ENCODE assay signal across 12 mouse cellular contexts in genomic region chr8:45559176-45559820, GRCm38 (mm10). TPM values are rescaled to one million over a fixed set of nuclear protein-coding genes. Genes with fewer than 3 reads are reported as not detected.
DNase-seq lines count a peak whose midpoint lies in the region; ATAC-seq lines count a peak whose summit lies in the region.
"Had no signal": no experiment of that assay in that cellular context is flagged by ENCODE, and none has a peak within 500 bp of the region (broad histone marks: within the 10 kb centered on the region; RNA-seq: fewer than 3 reads in every experiment).

No protein-coding gene starts in this region.

- H3K9ac ChIP-seq in forebrain, embryonic 11.5 days (ENCODE audit: low read length) = no peak overlapping the region
- H3K9ac ChIP-seq: hindbrain, embryonic 15.5 days; limb, embryonic 13.5 days; lung, embryonic 15.5 days had no signal

- peaks cover 7% of the 10 kb centered on the region; the same call in 1 of the 2 replicates for H3K4me1 ChIP-seq in forebrain, embryonic 11.5 days (replicated peaks; ENCODE audit: control insufficient read depth, insufficient read depth, low read length)
- H3K4me1 ChIP-seq in forebrain, embryonic 10.5 days = peaks cover 36% of the 10 kb centered on the region
- H3K4me1 ChIP-seq: limb, embryonic 13.5 days; lung, embryonic 15.5 days had no signal

- H3K27me3 ChIP-seq in forebrain, embryonic 11.5 days (ENCODE audit: control insufficient read depth, insufficient read depth, low read length) = no peaks in the 10 kb centered on the region
- H3K27me3 ChIP-seq in forebrain, embryonic 10.5 days (ENCODE audit: poor library complexity, severe bottlenecking) = no peaks in the 10 kb centered on the region
- H3K27me3 ChIP-seq: hindbrain, embryonic 15.5 days; limb, embryonic 13.5 days; lung, embryonic 15.5 days had no signal

- no peaks in the 10 kb centered on the region for H3K36me3 ChIP-seq in forebrain, embryonic 11.5 days (ENCODE audit: control insufficient read depth, insufficient read depth, low read length)
- H3K36me3 ChIP-seq in forebrain, embryonic 10.5 days (replicated peaks) = no peaks in the 10 kb centered on the region
- H3K36me3 ChIP-seq: hindbrain, embryonic 15.5 days; limb, embryonic 13.5 days; lung, embryonic 15.5 days had no signal

- no peak overlapping the region for H3K4me2 ChIP-seq in forebrain, embryonic 11.5 days (ENCODE audit: low read depth, low read length, severe bottlenecking)
- H3K4me2 ChIP-seq: hindbrain, embryonic 15.5 days; limb, embryonic 13.5 days; lung, embryonic 15.5 days had no signal

- no peak for ATAC-seq in forebrain, embryonic 11.5 days (replicated peaks; ENCODE audit: low FRiP score)
- no peak for ATAC-seq in inflammation-experienced regulatory T-cells, adult 6 months

- H3K4me3 ChIP-seq in forebrain, embryonic 11.5 days (ENCODE audit: low read depth, low read length) = no peak overlapping the region
- H3K4me3 ChIP-seq in forebrain, embryonic 10.5 days = no peak overlapping the region
- H3K4me3 ChIP-seq: hindbrain, embryonic 15.5 days; limb, embryonic 13.5 days; lung, embryonic 15.5 days had no signal

- intact Hi-C loops in left cerebral cortex, postnatal 14 days (cut with DNase I) = loop anchor here (5.0 kb wide), 1 partner anchor 68 kb away; no protein-coding TSS in a partner anchor

- H3K9me3 ChIP-seq in forebrain, embryonic 11.5 days (ENCODE audit: control insufficient read depth, low read length) = no peaks in the 10 kb centered on the region
- no peaks in the 10 kb centered on the region for H3K9me3 ChIP-seq in forebrain, embryonic 10.5 days
- H3K9me3 ChIP-seq: hindbrain, embryonic 15.5 days; limb, embryonic 13.5 days; lung, embryonic 15.5 days had no signal

- WGBS in forebrain, embryonic 11.5 days = 90% methylated on average over 6 of the region's 6 CpGs
- whole genome bisulfite sequencing in forebrain, embryonic 10.5 days = 91% methylated on average over 6 of the region's 6 CpGs

- DNase-seq in forebrain, embryonic 11.5 days (ENCODE audit: low spot score) = no peak
- DNase-seq in forebrain, embryonic 10.5 days (ENCODE audit: extremely low spot score, low spot score) = no peak
- peak; percentile 93 for DNase-seq in brain, adult 2 months (ENCODE audit: low read depth, low spot score)
- peak; percentile 21 to 37 for DNase-seq in frontal cortex, postnatal 10 days (ENCODE audit: low spot score in 2 of 2)
- DNase-seq in left cerebral cortex, postnatal 14 days (ENCODE audit: low spot score in 2 of 2) = peak; percentile 75 to 84
- DNase-seq in thymus, postnatal 4 days = no peak
- no peak for DNase-seq in heart, postnatal 4 days

- H3K27ac ChIP-seq in forebrain, embryonic 11.5 days (ENCODE audit: low read depth, low read length) = peak overlapping the region; percentile 1; the same call in 1 of the 2 replicates
- no peak overlapping the region for H3K27ac ChIP-seq in forebrain, embryonic 10.5 days
- H3K27ac ChIP-seq: limb, embryonic 13.5 days; lung, embryonic 15.5 days had no signal

RNA-seq across cellular contexts. Expression of gene Sorbs2, which starts 51.7 kb away (rescaled TPM):
- polyA plus RNA-seq in forebrain, embryonic 11.5 days (2014; fragmentation: Nextera tagmentation; extraction: Ambion mirVana) = 78.7 and 83.0 TPM in 2 replicates
- polyA plus RNA-seq in forebrain, embryonic 10.5 days (2016; fragmentation: Nextera tagmentation; extraction: Ambion mirVana) = 35.8 and 48.3 TPM in 2 replicates
- total RNA-seq in left cerebral cortex, postnatal 14 days (2021) = 100 to 1,000 TPM; 258 to 338 TPM
- 100 to 1,000 TPM; 985 TPM for total RNA-seq in heart, postnatal 4 days (2021)
- polyA plus RNA-seq in inflammation-experienced regulatory T-cells, adult 6 months (2017; shearing (Covaris generic)) = under 1 TPM in 2 of 3 experiments, not detected in 1; 0.17 to 0.63 TPM
- total RNA-seq: monocyte, adult 5-6 weeks had no signal

Comparison
In these comparisons a context has a peak if more than half of its experiments do, and no peak if none do; other contexts are left out.
1. DNase-seq: peak in brain, adult 2 months (single experiment), frontal cortex, postnatal 10 days (2 of 2) and left cerebral cortex, postnatal 14 days (2 of 2); none in forebrain, embryonic 11.5 days (single experiment), forebrain, embryonic 10.5 days (single experiment), thymus, postnatal 4 days (single experiment) and heart, postnatal 4 days (single experiment).
2. RNA of gene Sorbs2, which starts 51.7 kb away (polyA plus RNA-seq): 78.7 to 83.0 TPM in forebrain, embryonic 11.5 days and 35.8 to 48.3 TPM in forebrain, embryonic 10.5 days; 0.17 to 0.63 TPM in inflammation-experienced regulatory T-cells, adult 6 months; every median in the first group is over 10 times any median in the second.